Mouse (Mus musculus) hindbrain, embryonic 14.5 days (tissue): ENCODE measurements at regions not wholly inside any gene's neighbourhood (a gene's known extent, or its start where the extent isn't known, plus 50 kb on each side); places are given as distances from the start of the nearest gene placed in this dataset.

Experiments
- ATAC-seq: fragments of 200-750 bp; cut with Nextera tagmentation; 2 replicates; pipeline ENCODE4 v1.8.0; 2017; ENCODE audit warnings: moderate number of reproducible peaks, mild to moderate bottlenecking, moderate TSS enrichment, moderate library complexity; ENCODE audit not compliant: low FRiP score
- DNase-seq: peaks from one replicate; pipeline ENCODE4 v3.0.0-alpha.2; 2015; ENCODE audit warnings: low spot score
- H3K27ac ChIP-seq: fragments of 300-500 bp; sonication (generic); 2 replicates; pipeline ENCODE4 v1.5.1; 2014; ENCODE audit warnings: mild to moderate bottlenecking, moderate library complexity
- H3K27me3 ChIP-seq: fragments of 300-500 bp; sonication (generic); 2 replicates; pipeline ENCODE4 v1.6.1; 2014; ENCODE audit warnings: mild to moderate bottlenecking, low read length, mixed read lengths; ENCODE audit not compliant: control insufficient read depth, insufficient read depth
- H3K36me3 ChIP-seq: fragments of 300-500 bp; sonication (generic); replicated peaks from 2 replicates; pipeline ENCODE4 v1.6.1; 2014; ENCODE audit not compliant: control insufficient read depth, insufficient read depth
- H3K4me1 ChIP-seq: fragments of 300-500 bp; sonication (generic); replicated peaks from 2 replicates; pipeline ENCODE4 v1.6.1; 2014; ENCODE audit warnings: antibody characterized with exemption, low read length, mixed read lengths; ENCODE audit not compliant: control insufficient read depth, insufficient read depth
- H3K4me2 ChIP-seq: fragments of 300-500 bp; sonication (generic); replicated peaks from 2 replicates; pipeline ENCODE4 v1.6.1; 2014; ENCODE audit warnings: mild to moderate bottlenecking, moderate library complexity
- H3K4me3 ChIP-seq: fragments of 300-500 bp; sonication (generic); replicated peaks from 2 replicates; pipeline ENCODE4 v1.5.1; 2014; ENCODE audit warnings: mild to moderate bottlenecking, low read length
- H3K9ac ChIP-seq: fragments of 300-500 bp; sonication (generic); 2 replicates; pipeline ENCODE4 v1.6.1; 2014
- H3K9me3 ChIP-seq: fragments of 300-500 bp; sonication (generic); 2 replicates; pipeline ENCODE4 v1.6.1; 2016; ENCODE audit warnings: low read length; ENCODE audit not compliant: control insufficient read depth
- WGBS: fragments of 180-500 bp; shearing (Covaris S2); extraction: QIAGEN DNeasy Blood & Tissue Kit; methylation state at CpG from one replicate; pipeline ENCODE4 v1.1.7; 2014; 5-methylcytosine and 5-hydroxymethylcytosine counted together

- DNase-seq (no peak), ATAC-seq (no peak)
- H3K4me1 ChIP-seq = no peaks in the 10 kb centered on the region
- no peak overlapping the region for H3K9ac ChIP-seq
- H3K9me3 ChIP-seq = no peaks in the 10 kb centered on the region
- no peaks in the 10 kb centered on the region for H3K36me3 ChIP-seq
- no peak overlapping the region for H3K27ac ChIP-seq
- H3K4me3 ChIP-seq = no peak overlapping the region
- no peaks in the 10 kb centered on the region for H3K27me3 ChIP-seq
- 80% methylated on average over 3 of the region's 3 CpGs for whole genome bisulfite sequencing
- H3K4me2 ChIP-seq = no peak overlapping the region
Observed at GRCm38 (mm10) chr2:19083816-19084215, 85.7 kb downstream of the 4930426L09Rik start.

- Histone ChIP-seq H3K4me1 (no peaks in the 10 kb centered on the region), H3K9ac (no peak overlapping the region), H3K9me3 (no peaks in the 10 kb centered on the region), H3K4me2 (no peak overlapping the region), H3K36me3 (no peaks in the 10 kb centered on the region), H3K4me3 (no peak overlapping the region), H3K27ac (no peak overlapping the region), H3K27me3 (no peaks in the 10 kb centered on the region)
- 92% methylated on average over 4 of the region's 4 CpGs for WGBS
- ATAC-seq = no peak
- DNase-seq = no peak
Observed at GRCm38 (mm10) chr2:19085105-19085504, 87.0 kb downstream of the 4930426L09Rik start.

- 78% methylated on average over 2 of the region's 2 CpGs for WGBS
- DNase-seq (no peak), ATAC-seq (no peak)
- H3K27ac ChIP-seq = no peak overlapping the region
- no peaks in the 10 kb centered on the region for H3K36me3 ChIP-seq
- no peak overlapping the region for H3K9ac ChIP-seq
- H3K9me3 ChIP-seq = no peaks in the 10 kb centered on the region
- no peaks in the 10 kb centered on the region for H3K4me1 ChIP-seq
- no peak overlapping the region for H3K4me2 ChIP-seq
- H3K4me3 ChIP-seq = no peak overlapping the region
- H3K27me3 ChIP-seq = no peaks in the 10 kb centered on the region
Observed at GRCm38 (mm10) chr2:19086167-19086566, 88.0 kb downstream of the 4930426L09Rik start.

GRCm38 (mm10) chr2:19086621-19087020 lies 88.5 kb downstream of the 4930426L09Rik start:
- no peaks in the 10 kb centered on the region for H3K36me3 ChIP-seq
- H3K9me3 ChIP-seq = no peaks in the 10 kb centered on the region
- ATAC-seq (no peak), DNase-seq (no peak)
- H3K9ac ChIP-seq = no peak overlapping the region
- no peaks in the 10 kb centered on the region for H3K4me1 ChIP-seq
- no peak overlapping the region for H3K4me2 ChIP-seq
- no peaks in the 10 kb centered on the region for H3K27me3 ChIP-seq
- no peak overlapping the region for H3K27ac ChIP-seq
- no peak overlapping the region for H3K4me3 ChIP-seq
- WGBS = 86% methylated on average over 6 of the region's 6 CpGs

- WGBS = 92% methylated on average over 2 of the region's 2 CpGs
- no peaks in the 10 kb centered on the region for H3K9me3 ChIP-seq
- no peak for DNase-seq
- no peaks in the 10 kb centered on the region for H3K27me3 ChIP-seq
- H3K4me3 ChIP-seq = no peak overlapping the region
- no peak overlapping the region for H3K4me2 ChIP-seq
- H3K4me1 ChIP-seq = no peaks in the 10 kb centered on the region
- no peak overlapping the region for H3K9ac ChIP-seq
- H3K27ac ChIP-seq = no peak overlapping the region
- ATAC-seq = no peak
- no peaks in the 10 kb centered on the region for H3K36me3 ChIP-seq
Observed at GRCm38 (mm10) chr2:19099384-19099783, 99.7 kb upstream of the Armc3 start.

- no peak overlapping the region for H3K4me2 ChIP-seq
Observed at GRCm38 (mm10) chr2:19108753-19109152, 90.3 kb upstream of the Armc3 start.

GRCm38 (mm10) chr2:19119871-19120270 lies 79.2 kb upstream of the Armc3 start:
- no peak for ATAC-seq
- Histone ChIP-seq H3K27me3 (no peaks in the 10 kb centered on the region), H3K9me3 (no peaks in the 10 kb centered on the region), H3K4me1 (no peaks in the 10 kb centered on the region), H3K36me3 (no peaks in the 10 kb centered on the region), H3K4me2 (no peak overlapping the region), H3K4me3 (no peak overlapping the region), H3K27ac (no peak overlapping the region), H3K9ac (no peak overlapping the region)
- DNase-seq = no peak
- 94% methylated on average over 1 of the region's 1 CpGs for WGBS

More at GRCm38 (mm10) chr2:19108753-19109152, 90.3 kb upstream of the Armc3 start:
- H3K9ac ChIP-seq = no peak overlapping the region
- no peak for ATAC-seq
- no peak overlapping the region for H3K4me3 ChIP-seq
- H3K4me1 ChIP-seq = no peaks in the 10 kb centered on the region
- H3K36me3 ChIP-seq = no peaks in the 10 kb centered on the region
- no peaks in the 10 kb centered on the region for H3K9me3 ChIP-seq
- H3K27me3 ChIP-seq = no peaks in the 10 kb centered on the region
- no peak overlapping the region for H3K27ac ChIP-seq
- DNase-seq = no peak

- WGBS = 91% methylated on average over 6 of the region's 6 CpGs
- no peaks in the 10 kb centered on the region for H3K27me3 ChIP-seq
Observed at GRCm38 (mm10) chr2:19132864-19133263, 66.2 kb upstream of the Armc3 start.

GRCm38 (mm10) chr2:19142586-19142985 lies 56.5 kb upstream of the Armc3 start:
- no peaks in the 10 kb centered on the region for H3K27me3 ChIP-seq
- DNase-seq (no peak), ATAC-seq (no peak)
- 76% methylated on average over 2 of the region's 2 CpGs for WGBS
- no peak overlapping the region for H3K4me3 ChIP-seq
- no peak overlapping the region for H3K4me2 ChIP-seq
- H3K36me3 ChIP-seq = no peaks in the 10 kb centered on the region
- no peaks in the 10 kb centered on the region for H3K9me3 ChIP-seq
- no peak overlapping the region for H3K9ac ChIP-seq
- 0 out of 2 replicates have a peak, but pooled peaks cover 10% of the 10 kb centered on the region for H3K4me1 ChIP-seq
- H3K27ac ChIP-seq = no peak overlapping the region

More at GRCm38 (mm10) chr2:19132864-19133263, 66.2 kb upstream of the Armc3 start:
- Histone ChIP-seq H3K9me3 (no peaks in the 10 kb centered on the region), H3K4me2 (no peak overlapping the region), H3K4me3 (no peak overlapping the region), H3K4me1 (no peaks in the 10 kb centered on the region), H3K36me3 (no peaks in the 10 kb centered on the region), H3K27ac (no peak overlapping the region), H3K9ac (no peak overlapping the region)
- no peak for DNase-seq
- no peak for ATAC-seq

- no peaks in the 10 kb centered on the region for H3K27me3 ChIP-seq
- H3K4me1 ChIP-seq = 0 out of 2 replicates have a peak, but pooled peaks cover 10% of the 10 kb centered on the region
- H3K9ac ChIP-seq = no peak overlapping the region
- ATAC-seq (no peak), DNase-seq (no peak)
- no peak overlapping the region for H3K27ac ChIP-seq
- H3K36me3 ChIP-seq = no peaks in the 10 kb centered on the region
- H3K9me3 ChIP-seq = no peaks in the 10 kb centered on the region
- WGBS = 73% methylated on average over 3 of the region's 3 CpGs
- H3K4me2 ChIP-seq = no peak overlapping the region
- no peak overlapping the region for H3K4me3 ChIP-seq
Observed at GRCm38 (mm10) chr2:19145412-19145811, 53.7 kb upstream of the Armc3 start.
